Mouse (Mus musculus) macrophage (primary cell): Measurements from ENCODE around the gene Hdgfl2. TPM values are rescaled to one million over a fixed set of nuclear protein-coding genes. Genes with fewer than 3 reads are reported as not detected.
"Not testable (repeated sequence)": the region's sequence is repeated elsewhere in the genome, so short reads cannot be mapped to it uniquely, and the experiment has no call there.

Experiments used
- H3K27ac ChIP-seq: fragments of 350-480 bp; formaldehyde crosslinking; 2 replicates; pipeline ENCODE4 v1.9.0; 2021
- H3K36me3 ChIP-seq: fragments of 350-480 bp; formaldehyde crosslinking; 2 replicates; pipeline ENCODE4 v1.9.0; 2021; ENCODE audit errors: inconsistent target
- H3K4me3 ChIP-seq: fragments of 350-480 bp; formaldehyde crosslinking; 2 replicates; pipeline ENCODE4 v1.9.0; 2021; ENCODE audit errors: inconsistent target
- H3K79me2 ChIP-seq: fragments of 350-480 bp; formaldehyde crosslinking; 2 replicates; pipeline ENCODE4 v1.9.0; 2021; ENCODE audit errors: inconsistent target
- WGBS: methylation state at CpG from one replicate; pipeline ENCODE4 v1.1.7; 2026; ENCODE audit warnings: inconsistent platforms; ENCODE audit not compliant: missing documents; 5-methylcytosine and 5-hydroxymethylcytosine counted together
- polyA plus RNA-seq: library from polyadenylated mRNA; stranded (reverse); fragments of 250-400 nt; gene quantifications from 3 replicates; pipeline ENCODE4 v1.2.4, GENCODE M21; 2018; ENCODE audit warnings: inconsistent platforms

Gene Hdgfl2
- polyA plus RNA-seq, 1 experiment from 2014 or later, result 28.1 TPM

DNA sequence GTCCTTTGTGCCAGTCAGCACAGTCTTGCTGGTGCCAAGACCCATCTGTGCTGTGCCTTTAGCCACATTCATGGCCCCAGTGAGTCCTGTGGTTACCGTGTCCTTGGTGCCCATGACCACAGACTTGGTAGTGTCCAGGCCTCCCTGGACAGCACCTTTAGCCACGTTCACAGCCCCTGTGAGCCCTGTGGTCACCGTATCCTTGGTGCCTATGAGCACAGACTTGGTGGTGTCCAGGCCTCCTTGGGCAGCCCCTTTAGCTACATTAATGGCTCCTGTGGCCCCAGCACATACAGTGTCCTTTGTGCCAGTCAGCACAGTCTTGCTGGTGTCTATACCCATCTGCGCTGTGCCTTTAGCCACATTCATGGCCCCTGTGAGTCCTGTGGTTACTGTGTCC is 27.0 kb downstream of the Hdgfl2 start:
- H3K4me3 ChIP-seq, H3K79me2 ChIP-seq, H3K27ac ChIP-seq: not testable (repeated sequence)
- peaks cover 12% of the 10 kb centered on the region for H3K36me3 ChIP-seq
- 95% methylated on average over 4 of the region's 4 CpGs for WGBS

DNA sequence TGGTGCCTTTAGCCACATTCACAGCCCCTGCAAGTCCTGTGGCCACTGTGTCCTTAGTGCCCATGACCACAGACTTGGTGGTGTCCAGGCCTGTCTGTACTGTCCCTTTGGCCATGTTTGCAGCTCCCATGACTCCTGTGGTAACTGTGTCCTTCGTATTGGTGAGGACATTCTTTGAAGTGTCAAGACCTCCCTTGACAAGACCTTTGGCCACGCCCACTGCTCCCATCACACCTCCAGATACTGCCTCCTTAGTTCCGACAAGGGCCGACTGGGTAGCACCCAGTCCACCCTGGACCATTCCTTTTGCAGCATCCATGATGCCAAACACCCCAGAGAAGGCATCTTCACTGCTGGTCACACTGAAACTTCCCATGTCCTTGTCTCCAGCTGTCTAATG is 27.5 kb downstream of the Hdgfl2 start:
- H3K36me3 ChIP-seq, result peaks cover 9% of the 10 kb centered on the region
- 90% methylated on average over 4 of the region's 4 CpGs for WGBS
- H3K79me2 ChIP-seq, result no peaks in the 10 kb centered on the region
- no peak overlapping the region for H3K27ac ChIP-seq
- H3K4me3 ChIP-seq, result no peak overlapping the region

GRCm38 (mm10) chr17:56107736-56108135 is 28.3 kb downstream of the Hdgfl2 start:
- 84% methylated on average over 2 of the region's 2 CpGs for WGBS
- no peaks in the 10 kb centered on the region for H3K79me2 ChIP-seq
- no peak overlapping the region for H3K4me3 ChIP-seq
- peaks cover 7% of the 10 kb centered on the region for H3K36me3 ChIP-seq
- H3K27ac ChIP-seq, result no peak overlapping the region

- 91% methylated on average over 6 of the region's 6 CpGs for WGBS
- Histone ChIP-seq H3K36me3 (no peaks in the 10 kb centered on the region; the same call in 1 of the 2 replicates), H3K79me2 (no peaks in the 10 kb centered on the region), H3K27ac (no peak overlapping the region), H3K4me3 (no peak overlapping the region)
Measured at GRCm38 (mm10) chr17:56108334-56109044, 29.1 kb downstream of the Hdgfl2 start.

- no peaks in the 10 kb centered on the region for H3K36me3 ChIP-seq
- H3K4me3 ChIP-seq, result no peak within 1 kb of the TSS
- H3K27ac ChIP-seq, result no peak within 1 kb of the TSS
- H3K79me2 ChIP-seq, result no peaks in the 10 kb centered on the region
- WGBS, result 87% methylated on average over 9 of the region's 10 CpGs
Measured at GRCm38 (mm10) chr17:56109219-56110051, 30.0 kb downstream of the Hdgfl2 start, which contains the start of gene Plin4. Gene Plin4, minus strand, starts transcription at chr17:56109803.

DNA sequence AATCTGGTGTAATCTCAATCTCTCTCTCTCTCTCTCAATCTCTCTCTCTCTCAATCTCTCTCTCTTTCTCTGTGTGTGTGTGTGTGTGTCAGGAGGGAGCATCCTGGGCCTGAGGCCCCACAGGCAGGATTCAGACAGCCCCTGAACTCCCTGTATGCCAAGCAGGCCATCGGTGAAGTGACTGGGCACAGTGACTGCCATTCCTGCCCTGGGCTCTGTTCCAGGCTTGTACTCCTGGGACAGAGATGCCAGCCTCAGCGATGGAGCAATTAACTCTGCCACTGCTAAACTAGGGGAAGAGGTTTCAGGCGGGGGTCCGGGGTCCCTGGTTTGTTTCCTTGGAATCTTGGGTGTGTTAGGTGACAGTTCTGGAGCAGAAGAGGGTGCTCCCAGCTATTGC is 31.1 kb downstream of the Hdgfl2 start:
- no peak overlapping the region for H3K4me3 ChIP-seq
- no peak overlapping the region for H3K27ac ChIP-seq
- WGBS, result 77% methylated on average over 4 of the region's 4 CpGs
- no peaks in the 10 kb centered on the region for H3K36me3 ChIP-seq
- H3K79me2 ChIP-seq, result no peaks in the 10 kb centered on the region

DNA sequence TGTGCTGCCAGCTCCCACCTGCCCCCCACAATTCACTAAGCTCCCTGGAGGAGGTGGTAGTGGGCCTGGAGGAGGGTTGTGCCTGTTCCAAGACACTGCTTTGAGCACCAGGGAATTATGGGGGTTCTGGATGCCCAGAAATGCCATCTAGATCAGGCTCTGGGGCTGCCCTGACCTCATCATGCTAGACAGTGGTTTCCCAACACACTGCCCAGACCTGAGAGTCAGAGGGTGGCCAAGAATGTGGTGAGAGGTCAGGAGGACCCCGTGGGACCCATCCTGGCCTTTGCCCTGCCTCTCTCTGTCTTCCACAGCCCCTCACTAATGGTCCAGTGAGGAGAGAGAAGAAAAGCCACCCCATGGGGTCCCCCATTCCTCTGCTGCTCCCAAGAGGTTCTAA is 31.6 kb downstream of the Hdgfl2 start:
- 36% methylated on average over 1 of the region's 1 CpGs for WGBS
- H3K36me3 ChIP-seq, result no peaks in the 10 kb centered on the region
- H3K4me3 ChIP-seq, result no peak overlapping the region
- H3K27ac ChIP-seq, result no peak overlapping the region
- no peaks in the 10 kb centered on the region for H3K79me2 ChIP-seq

DNA sequence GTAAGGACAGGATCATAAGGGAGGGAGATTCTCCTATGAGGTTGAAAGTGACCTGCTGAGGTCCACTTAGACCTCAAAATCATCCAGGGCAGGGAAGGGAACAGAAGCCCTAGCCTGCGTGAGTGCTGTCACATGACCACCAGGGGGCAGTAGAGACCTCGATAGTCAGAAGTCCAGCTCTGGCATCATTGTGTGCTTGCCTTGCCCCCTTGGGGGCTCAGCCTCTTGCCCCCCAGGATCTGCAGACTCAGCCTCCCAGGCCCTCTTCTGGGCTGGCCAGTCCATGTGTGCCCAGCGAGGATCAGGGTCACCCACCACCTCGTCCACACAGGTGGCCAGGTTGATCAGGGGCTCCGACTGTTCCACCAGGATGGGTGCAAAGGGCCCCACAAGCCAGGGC is 32.4 kb downstream of the Hdgfl2 start:
- WGBS, result 47% methylated on average over 5 of the region's 5 CpGs
- Histone ChIP-seq H3K4me3 (no peak overlapping the region), H3K36me3 (no peaks in the 10 kb centered on the region), H3K79me2 (no peaks in the 10 kb centered on the region), H3K27ac (no peak overlapping the region)

- H3K36me3 ChIP-seq, result no peaks in the 10 kb centered on the region
- 88% methylated on average over 3 of the region's 3 CpGs for WGBS
Measured at GRCm38 (mm10) chr17:56112743-56113142, 33.3 kb downstream of the Hdgfl2 start.

DNA sequence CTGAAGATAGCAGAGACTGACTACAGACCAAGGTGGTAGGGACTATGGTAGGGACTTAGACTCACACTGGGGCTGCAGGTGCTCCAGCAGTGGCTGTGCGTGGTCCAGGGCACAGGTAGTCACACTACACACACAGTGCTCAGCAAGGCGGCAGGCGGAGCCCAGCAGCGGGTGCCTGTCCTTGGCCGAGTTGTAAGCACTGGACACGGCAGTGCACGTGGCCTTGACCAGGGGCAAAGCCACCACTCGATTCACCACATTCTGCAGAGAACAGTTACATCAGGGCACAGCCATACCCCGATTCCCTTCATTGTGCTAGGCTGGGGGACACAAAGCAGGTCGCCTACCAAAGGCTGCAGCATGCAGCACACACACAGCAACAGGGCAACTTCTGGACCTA is 36.8 kb downstream of the Hdgfl2 start:
- Histone ChIP-seq H3K27ac (no peak overlapping the region), H3K79me2 (no peaks in the 10 kb centered on the region), H3K36me3 (no peaks in the 10 kb centered on the region), H3K4me3 (no peak overlapping the region)
- 75% methylated on average over 10 of the region's 10 CpGs for WGBS

More at GRCm38 (mm10) chr17:56112743-56113142, 33.3 kb downstream of the Hdgfl2 start:
- Histone ChIP-seq H3K27ac (no peak overlapping the region), H3K79me2 (no peaks in the 10 kb centered on the region), H3K4me3 (no peak overlapping the region)

- WGBS, result 5% methylated on average over 27 of the region's 27 CpGs
- Histone ChIP-seq H3K79me2 (no peaks in the 10 kb centered on the region), H3K27ac (no peak within 1 kb of the TSS), H3K36me3 (no peaks in the 10 kb centered on the region), H3K4me3 (no peak within 1 kb of the TSS)
Measured at GRCm38 (mm10) chr17:56117251-56117710, 37.8 kb downstream of the Hdgfl2 start, which contains the start of gene Plin5. Gene Plin5, minus strand, starts transcription at chr17:56117596.

DNA sequence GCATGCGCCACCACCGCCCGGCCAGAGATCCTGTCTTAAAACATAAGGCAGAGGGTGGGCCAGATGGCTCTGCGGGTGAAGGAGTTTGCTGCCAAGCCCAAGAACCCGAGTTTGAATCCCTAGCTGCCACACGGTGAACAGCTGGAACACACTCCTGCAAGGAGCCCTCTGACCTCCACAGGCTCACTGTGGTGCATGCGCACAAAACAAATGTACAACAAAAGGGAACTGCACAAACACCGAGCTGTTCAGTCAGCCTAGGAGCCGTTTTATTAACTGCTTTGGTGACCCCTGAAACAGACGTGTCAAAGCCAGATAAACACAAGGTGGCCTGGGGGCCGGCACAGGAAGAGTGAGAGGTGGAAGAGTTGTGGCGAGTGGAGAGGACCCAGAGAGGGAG is 40.0 kb downstream of the Hdgfl2 start:
- H3K4me3 ChIP-seq, result no peak overlapping the region
- no peaks in the 10 kb centered on the region for H3K79me2 ChIP-seq
- no peak overlapping the region for H3K27ac ChIP-seq
- no peaks in the 10 kb centered on the region for H3K36me3 ChIP-seq
- WGBS, result 38% methylated on average over 12 of the region's 12 CpGs

GRCm38 (mm10) chr17:56119981-56120880 is 40.8 kb downstream of the Hdgfl2 start:
- Histone ChIP-seq H3K79me2 (no peaks in the 10 kb centered on the region), H3K4me3 (no peak overlapping the region), H3K27ac (no peak overlapping the region), H3K36me3 (no peaks in the 10 kb centered on the region)
- WGBS, result 5% methylated on average over 63 of the region's 66 CpGs

DNA sequence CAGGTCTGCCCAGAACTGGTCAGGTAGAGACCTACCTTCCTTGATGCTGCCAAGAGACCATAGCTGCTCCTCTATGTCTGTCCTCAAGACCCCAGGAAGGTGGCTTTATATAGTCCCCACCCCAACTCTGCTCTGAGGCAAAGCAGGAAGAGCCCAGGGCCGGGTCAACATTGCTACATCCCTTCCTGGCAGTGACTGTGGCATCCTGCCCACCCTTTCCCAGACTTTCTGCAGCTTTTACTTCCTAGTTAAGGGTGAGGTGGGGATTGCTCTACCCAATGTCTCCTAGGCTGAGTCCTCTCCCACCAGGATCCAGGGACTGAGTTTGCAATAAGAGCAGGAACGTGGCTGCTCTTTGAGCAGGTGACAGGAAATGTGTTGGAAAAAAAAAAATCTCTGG is 42.4 kb downstream of the Hdgfl2 start, which contains the start of gene Lrg1:
Gene Lrg1 (minus strand): TSS at position 176 of the 400 bp plus-strand sequence.
- no peaks in the 10 kb centered on the region for H3K79me2 ChIP-seq
- H3K36me3 ChIP-seq, result peaks cover 2% of the 10 kb centered on the region; the same call in 1 of the 2 replicates
- no peak within 1 kb of the TSS for H3K27ac ChIP-seq
- 46% methylated on average over 2 of the region's 2 CpGs for WGBS
- H3K4me3 ChIP-seq, result no peak within 1 kb of the TSS
